Mouse (Mus musculus): ENCODE measurements around the gene Dtx3.

DNA sequence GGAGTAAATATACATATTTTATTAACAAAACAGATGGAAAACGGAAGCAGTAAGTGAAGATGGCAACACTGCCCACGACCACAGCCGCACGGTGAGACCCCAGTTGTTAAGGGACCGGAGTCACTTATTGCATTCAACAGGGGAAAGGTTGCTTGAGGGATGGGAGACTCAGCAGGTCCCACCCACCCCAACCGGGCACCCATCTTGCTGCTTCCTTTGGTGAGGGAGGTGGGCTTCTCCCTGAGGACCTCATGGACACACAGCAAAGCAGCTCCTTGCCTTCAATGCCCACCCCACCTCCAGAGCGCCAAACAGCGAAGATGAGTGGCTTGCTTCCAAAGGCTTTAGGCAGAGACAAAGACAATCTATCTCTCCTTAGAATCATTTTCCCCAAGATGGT, 1.6 kb upstream of the Dtx3 start:
- TF ChIP-seq CTCF (IDR thresholded peaks at IDR 0.05; ENCODE audit: borderline replicate concordance, insufficient read depth, low read depth, low read length), result no peak
- TF ChIP-seq POLR2A (IDR thresholded peaks at IDR 0.05; ENCODE audit: borderline replicate concordance, insufficient read depth, low read length), result no peak
